Mouse (Mus musculus): ENCODE data around the gene Asic2. TPM values are rescaled to one million over a fixed set of nuclear protein-coding genes. Genes with fewer than 3 reads are reported as not detected.

The Asic2 gene
- total RNA-seq, 2 experiments from 2014 or later: 55.9 to 61.9 TPM

- DNase-seq (ENCODE audit: low spot score in 2 of 2): no peak
These were observed 821.6 kb downstream of the Asic2 start for GRCm38 (mm10) chr11:81146574-81147157.

- DNase-seq (ENCODE audit: low spot score in 2 of 2): peak; percentile 36 to 69
These were observed 833.1 kb downstream of the Asic2 start for GRCm38 (mm10) chr11:81135141-81135540.

- DNase-seq (ENCODE audit: low spot score in 2 of 2): no peak
These were observed 834.3 kb downstream of the Asic2 start for GRCm38 (mm10) chr11:81133950-81134349.

- no peak for DNase-seq (ENCODE audit: low spot score in 2 of 2)
These were observed 835.6 kb downstream of the Asic2 start for GRCm38 (mm10) chr11:81132669-81133068.

GRCm38 (mm10) chr11:81124363-81124762 is 843.9 kb downstream of the Asic2 start:
- DNase-seq (ENCODE audit: low spot score in 2 of 2): peak in 1 of 2 experiments; percentile 24

- DNase-seq (ENCODE audit: low spot score in 2 of 2): no peak
These were observed 848.2 kb downstream of the Asic2 start for GRCm38 (mm10) chr11:81120024-81120576.

- DNase-seq (ENCODE audit: low spot score in 2 of 2): no peak
These were observed 850.2 kb downstream of the Asic2 start for GRCm38 (mm10) chr11:81118055-81118454.

- no peak for DNase-seq (ENCODE audit: low spot score in 2 of 2)
These were observed 852.6 kb downstream of the Asic2 start for GRCm38 (mm10) chr11:81115666-81116065.

GRCm38 (mm10) chr11:81111626-81112025 is 856.6 kb downstream of the Asic2 start:
- DNase-seq (ENCODE audit: low spot score in 2 of 2): no peak

GRCm38 (mm10) chr11:81110049-81110448 is 858.2 kb downstream of the Asic2 start:
- no peak for DNase-seq (ENCODE audit: low spot score in 2 of 2)

- DNase-seq (ENCODE audit: low spot score in 2 of 2): no peak
These were observed 861.3 kb downstream of the Asic2 start for GRCm38 (mm10) chr11:81106949-81107348.

- no peak for DNase-seq (ENCODE audit: low spot score in 2 of 2)
These were observed 867.4 kb downstream of the Asic2 start for GRCm38 (mm10) chr11:81100829-81101228.

- peak; percentile 39 to 53 for DNase-seq (ENCODE audit: low spot score in 2 of 2)
These were observed 872.2 kb downstream of the Asic2 start for GRCm38 (mm10) chr11:81096011-81096410.

- DNase-seq (ENCODE audit: low spot score in 2 of 2): no peak
These were observed 873.7 kb downstream of the Asic2 start for GRCm38 (mm10) chr11:81094581-81094980.

- DNase-seq (ENCODE audit: low spot score in 2 of 2): peak; percentile 34 to 67
These were observed 876.1 kb downstream of the Asic2 start for GRCm38 (mm10) chr11:81092161-81092560.

- no peak for DNase-seq (ENCODE audit: low spot score in 2 of 2)
These were observed 884.4 kb downstream of the Asic2 start for GRCm38 (mm10) chr11:81083822-81084221.

GRCm38 (mm10) chr11:81080076-81080805 is 888.0 kb downstream of the Asic2 start:
- DNase-seq (ENCODE audit: low spot score in 2 of 2): peak; percentile 41 to 76

GRCm38 (mm10) chr11:81079237-81079636 is 889.0 kb downstream of the Asic2 start:
- DNase-seq (ENCODE audit: low spot score in 2 of 2): peak; percentile 21 to 76

- DNase-seq (ENCODE audit: low spot score in 2 of 2): no peak
These were observed 896.4 kb downstream of the Asic2 start for GRCm38 (mm10) chr11:81071836-81072235.

- no peak for DNase-seq (ENCODE audit: low spot score in 2 of 2)
These were observed 902.9 kb downstream of the Asic2 start for GRCm38 (mm10) chr11:81065386-81065785.

- no peak for DNase-seq (ENCODE audit: low spot score in 2 of 2)
These were observed 904.3 kb downstream of the Asic2 start for GRCm38 (mm10) chr11:81064006-81064405.

GRCm38 (mm10) chr11:81060077-81060476 is 908.2 kb downstream of the Asic2 start:
- DNase-seq (ENCODE audit: low spot score in 2 of 2): no peak
